Mouse (Mus musculus): Measurements from ENCODE around the gene Igsf9b.

DNA sequence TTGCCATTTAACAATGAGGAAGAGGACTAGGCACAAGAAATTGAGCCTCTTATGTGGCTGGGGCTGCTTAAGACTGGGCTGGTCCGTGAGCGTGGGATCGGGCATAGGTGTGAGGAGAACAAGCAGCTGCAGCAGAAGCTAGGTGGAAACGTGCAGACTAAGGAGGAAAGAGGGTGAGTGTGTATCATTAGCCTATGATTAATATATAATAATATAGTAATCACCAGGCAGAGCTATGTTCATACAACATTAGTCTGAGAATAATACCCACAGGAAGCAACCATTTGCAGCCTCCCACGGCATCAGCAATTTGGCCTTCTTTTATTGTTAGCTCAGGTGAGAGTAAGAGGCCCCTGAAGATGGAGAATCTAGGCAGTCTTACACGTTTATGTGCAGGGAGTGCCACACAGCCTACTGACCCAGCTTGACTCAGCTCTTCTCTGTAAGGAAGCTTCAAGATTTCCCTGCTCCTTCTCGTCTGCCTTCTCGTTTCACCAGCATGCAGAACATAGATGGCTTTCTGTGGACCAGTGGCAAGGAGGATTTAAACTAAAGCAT lies 22.6 kb upstream of the Igsf9b start:
- TF ChIP-seq POLR2A (IDR thresholded peaks at IDR 0.05; ENCODE audit: borderline replicate concordance, low read depth, low read length), result no peak
- TF ChIP-seq CTCF (IDR thresholded peaks at IDR 0.05; ENCODE audit: low read depth, low read length), result no peak
